Mouse (Mus musculus) urinary bladder, postnatal 36 days (tissue): ENCODE data around the gene Zic1.

ENCODE experiments used
- DNase-seq, 2 experiments: peaks; one replicate each; pipeline ENCODE4 v3.0.0; 2022; ENCODE audit warnings: low spot score in 2 of 2, mixed read lengths in 1 of 2

Gene Zic1

GRCm38 (mm10) chr9:91384693-91385560, 19.3 kb upstream of the Zic1 start:
- DNase-seq, result no peak

GRCm38 (mm10) chr9:91384136-91384500, 18.5 kb upstream of the Zic1 start:
- no peak for DNase-seq

- no peak for DNase-seq
Observed at GRCm38 (mm10) chr9:91383441-91384135, 18.0 kb upstream of the Zic1 start.

GRCm38 (mm10) chr9:91382471-91383255, 17.1 kb upstream of the Zic1 start:
- no peak for DNase-seq

GRCm38 (mm10) chr9:91382111-91382379, 16.4 kb upstream of the Zic1 start:
- no peak for DNase-seq

- DNase-seq, result no peak
Observed at GRCm38 (mm10) chr9:91381284-91382110, 15.9 kb upstream of the Zic1 start.

- DNase-seq, result no peak
Observed at GRCm38 (mm10) chr9:91380458-91380914, 14.9 kb upstream of the Zic1 start.

- DNase-seq, result no peak
Observed at GRCm38 (mm10) chr9:91379781-91380457, 14.3 kb upstream of the Zic1 start.

- no peak for DNase-seq
Observed at GRCm38 (mm10) chr9:91379300-91379635, 13.7 kb upstream of the Zic1 start.

- no peak for DNase-seq
Observed at GRCm38 (mm10) chr9:91378411-91379299, 13.0 kb upstream of the Zic1 start.

- no peak for DNase-seq
Observed at GRCm38 (mm10) chr9:91377873-91378150, 12.2 kb upstream of the Zic1 start.

- no peak for DNase-seq
Observed at GRCm38 (mm10) chr9:91377036-91377872, 11.6 kb upstream of the Zic1 start.

GRCm38 (mm10) chr9:91374665-91375064, 9.1 kb upstream of the Zic1 start:
- DNase-seq, result no peak

- no peak for DNase-seq
Observed at GRCm38 (mm10) chr9:91373811-91374575, 8.4 kb upstream of the Zic1 start.

GRCm38 (mm10) chr9:91371608-91372007, 6.0 kb upstream of the Zic1 start:
- DNase-seq, result no peak

GRCm38 (mm10) chr9:91371011-91371410, 5.4 kb upstream of the Zic1 start:
- DNase-seq, result no peak

GRCm38 (mm10) chr9:91370191-91370708, 4.6 kb upstream of the Zic1 start:
- DNase-seq, result no peak

- no peak for DNase-seq
Observed at GRCm38 (mm10) chr9:91369293-91369991, 3.8 kb upstream of the Zic1 start.
